Mouse (Mus musculus) bone marrow, adult 2 months (tissue): ENCODE measurements around the gene Igfbpl1.

ENCODE experiments used
- CTCF ChIP-seq: fragments of 200-500 bp; IDR thresholded peaks from 2 replicates; pipeline ENCODE4 v1.5.1; 2011; ENCODE audit warnings: low read length, control low read depth; ENCODE audit not compliant: control insufficient read depth, insufficient read depth
- POLR2A ChIP-seq: fragments of 200-500 bp; IDR thresholded peaks from 2 replicates; pipeline ENCODE4 v1.6.1; 2011; ENCODE audit warnings: low read depth, mild to moderate bottlenecking, control low read depth, low read length, borderline replicate concordance; ENCODE audit not compliant: control insufficient read depth

DNA sequence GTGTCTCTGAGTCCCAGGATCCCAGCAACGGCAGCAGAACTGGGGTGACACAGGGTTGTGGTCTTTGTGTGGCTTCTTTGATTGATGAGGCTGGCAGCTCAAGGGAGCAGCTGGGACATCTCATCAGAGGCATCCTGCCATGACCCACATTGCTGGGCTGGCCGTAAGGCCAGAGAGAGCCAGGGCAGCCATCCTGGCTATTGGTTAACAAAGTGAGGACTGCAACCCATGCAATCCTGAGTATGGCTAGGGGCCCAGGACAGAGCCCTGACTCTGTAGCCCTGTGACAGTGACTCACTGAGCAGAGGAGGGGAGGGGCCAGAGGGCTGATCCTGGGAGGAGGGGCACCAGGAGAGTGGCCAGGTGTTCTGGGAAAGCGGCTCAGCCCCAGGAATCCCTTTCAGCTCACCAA is 24.9 kb upstream of the Igfbpl1 start:
- no peak for TF ChIP-seq POLR2A
- TF ChIP-seq CTCF: no peak
